Mouse (Mus musculus): ENCODE data around the gene Ubxn6.

DNA sequence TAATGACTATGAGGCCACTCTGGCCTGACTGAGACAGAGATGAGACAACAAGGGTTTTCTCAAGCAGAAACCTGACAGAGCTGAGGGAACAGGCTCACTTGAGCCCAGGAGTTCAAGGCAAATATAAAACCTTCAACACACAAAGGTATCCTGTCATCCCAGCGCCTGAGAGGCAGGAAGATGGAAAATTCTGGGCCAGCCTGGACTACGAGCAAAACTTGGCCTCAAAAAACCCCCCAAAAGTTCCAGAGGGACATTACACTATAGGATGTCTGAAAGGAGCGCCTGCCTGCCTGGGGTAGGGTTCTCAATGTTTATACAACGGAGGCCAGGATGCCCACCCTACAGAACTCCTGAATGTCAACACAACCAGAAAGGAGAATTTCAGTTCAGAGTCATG lies 39.6 kb downstream of the Ubxn6 start:
- TF ChIP-seq POLR2A (IDR thresholded peaks at IDR 0.05; ENCODE audit: insufficient read depth, low read depth, low read length), result no peak
- no peak for TF ChIP-seq CTCF (IDR thresholded peaks at IDR 0.05)

Measured in heart, adult 2 months (tissue).